Mouse (Mus musculus) A20 (cell line): ENCODE data around the gene Adcy9.

Experiments used
- DNase-seq: peaks from one replicate; pipeline ENCODE4 v3.0.0-alpha.2; 2011; ENCODE audit warnings: low read depth, low spot score

Gene Adcy9

GRCm38 (mm10) chr16:4320856-4321255, 99.4 kb downstream of the Adcy9 start:
- no peak for DNase-seq

- no peak for DNase-seq
Measured at GRCm38 (mm10) chr16:4318001-4318526, 102.2 kb downstream of the Adcy9 start.

DNA sequence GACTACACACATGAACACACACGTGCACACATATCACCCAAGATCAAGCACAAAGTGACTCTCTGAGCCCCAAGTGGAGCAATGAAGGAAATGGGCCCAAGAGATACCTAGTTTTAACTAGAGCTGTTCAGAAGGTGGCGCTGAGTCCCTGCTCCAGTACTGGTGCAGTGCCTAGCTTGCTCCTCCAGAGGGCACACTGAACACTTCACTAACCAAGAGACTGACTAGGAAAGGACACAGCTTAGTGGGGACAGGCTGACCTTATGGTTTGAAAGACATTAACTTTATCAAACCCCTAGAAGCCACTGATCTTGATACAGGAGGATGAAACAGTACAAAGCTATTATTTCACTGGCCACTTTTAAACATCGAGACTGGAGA, 104.2 kb downstream of the Adcy9 start:
- DNase-seq, result peak; percentile 88

GRCm38 (mm10) chr16:4315352-4316093, 104.8 kb downstream of the Adcy9 start:
- no peak for DNase-seq

- no peak for DNase-seq
Measured at GRCm38 (mm10) chr16:4314891-4315290, 105.4 kb downstream of the Adcy9 start.

- DNase-seq, result no peak
Measured at GRCm38 (mm10) chr16:4312018-4312417, 108.3 kb downstream of the Adcy9 start.

DNA sequence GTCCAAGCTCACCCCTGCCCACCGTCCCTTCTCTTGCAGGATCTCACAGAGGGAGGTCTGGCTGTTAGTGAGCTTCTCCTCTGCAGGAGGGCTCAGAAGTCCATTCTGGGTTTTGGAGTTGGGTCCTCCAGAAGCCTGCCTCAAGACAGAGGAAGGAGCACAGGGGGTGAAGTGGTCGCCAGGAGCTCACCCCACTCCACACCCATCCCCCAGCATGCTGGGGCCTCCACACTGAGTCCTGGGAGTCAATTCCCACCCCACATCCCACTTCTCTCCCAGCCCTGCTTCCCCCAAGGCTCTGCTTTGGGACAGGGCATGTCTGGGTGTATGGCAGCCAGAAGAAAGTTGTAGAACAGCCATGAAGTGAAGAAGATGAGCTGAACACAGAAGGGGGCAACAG, 108.7 kb downstream of the Adcy9 start:
- DNase-seq, result no peak

DNA sequence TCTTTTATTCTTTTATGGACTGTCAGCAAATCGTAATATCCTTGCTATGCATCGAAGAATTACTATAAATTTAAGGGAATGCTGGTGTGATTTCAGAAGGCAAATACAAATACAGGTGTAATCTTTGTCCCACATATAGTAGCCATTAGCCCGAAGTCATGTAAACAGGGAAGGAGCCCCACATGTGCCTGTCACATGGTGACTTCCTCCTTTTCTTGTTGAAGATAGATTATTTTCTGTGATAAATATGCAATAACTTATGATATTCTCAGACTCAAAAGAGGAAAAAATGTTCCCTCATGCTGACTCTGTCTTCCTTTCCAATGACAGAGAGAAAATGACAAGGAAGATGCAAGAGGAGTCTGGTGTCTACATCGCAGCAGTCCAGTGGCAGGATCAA, 112.5 kb downstream of the Adcy9 start:
- no peak for DNase-seq

DNA sequence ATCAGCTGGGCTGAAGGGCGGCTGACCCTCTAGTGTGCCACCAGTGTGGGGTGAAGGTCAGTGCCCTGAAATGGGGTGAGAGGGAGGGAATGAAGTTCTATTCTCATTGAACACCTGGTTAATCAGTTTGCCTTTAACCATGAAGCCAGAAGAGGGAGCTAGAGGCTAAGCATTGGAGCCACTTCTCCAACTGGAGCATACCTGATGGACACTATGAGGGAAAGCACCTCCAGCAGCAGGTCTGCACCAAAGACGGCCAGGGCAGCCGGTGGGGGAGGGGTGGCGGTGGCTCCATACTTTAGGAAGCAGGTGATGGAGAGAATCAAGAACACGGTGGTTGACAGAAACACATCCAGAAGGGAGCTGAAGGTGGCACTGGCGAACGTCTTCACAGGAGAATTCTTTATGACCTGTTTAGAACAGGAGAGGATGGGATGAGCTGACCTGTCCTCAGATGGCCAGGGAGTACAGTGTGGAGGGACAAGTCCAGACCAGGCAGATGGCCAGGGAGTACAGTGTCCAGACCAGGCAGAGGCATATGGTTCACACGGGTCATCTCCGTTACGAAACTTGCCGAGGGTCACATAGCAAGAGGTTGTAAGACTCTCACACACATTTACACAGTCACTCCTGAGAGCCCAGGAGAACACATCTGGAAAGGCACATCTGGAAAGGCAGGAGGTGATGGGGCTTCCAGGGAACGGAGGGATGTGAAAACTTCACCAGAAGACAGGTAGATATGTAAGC, 115.9 kb downstream of the Adcy9 start:
- peak; percentile 66 for DNase-seq

DNA sequence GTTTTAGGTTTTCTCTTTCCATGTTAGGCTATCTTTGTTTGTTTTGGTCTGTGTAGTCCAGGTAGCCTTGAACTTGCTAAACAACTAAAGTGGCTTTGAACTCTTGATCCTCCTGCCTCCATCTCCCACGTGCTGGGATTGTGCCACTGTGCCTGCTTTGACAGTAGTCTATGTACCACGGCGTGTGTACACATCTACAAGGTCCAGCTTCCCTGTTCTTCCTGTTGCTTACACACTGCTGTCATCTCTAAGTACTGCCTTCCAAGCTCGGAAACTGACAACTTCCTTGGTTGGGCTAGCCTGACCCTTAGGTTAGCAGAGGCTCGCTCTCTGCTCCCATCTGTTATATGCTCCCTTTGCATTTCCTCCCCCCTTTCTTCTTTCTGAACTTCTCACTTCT, 116.7 kb downstream of the Adcy9 start:
- peak; percentile 49 for DNase-seq

GRCm38 (mm10) chr16:4300280-4300679, 120.0 kb downstream of the Adcy9 start:
- no peak for DNase-seq

DNA sequence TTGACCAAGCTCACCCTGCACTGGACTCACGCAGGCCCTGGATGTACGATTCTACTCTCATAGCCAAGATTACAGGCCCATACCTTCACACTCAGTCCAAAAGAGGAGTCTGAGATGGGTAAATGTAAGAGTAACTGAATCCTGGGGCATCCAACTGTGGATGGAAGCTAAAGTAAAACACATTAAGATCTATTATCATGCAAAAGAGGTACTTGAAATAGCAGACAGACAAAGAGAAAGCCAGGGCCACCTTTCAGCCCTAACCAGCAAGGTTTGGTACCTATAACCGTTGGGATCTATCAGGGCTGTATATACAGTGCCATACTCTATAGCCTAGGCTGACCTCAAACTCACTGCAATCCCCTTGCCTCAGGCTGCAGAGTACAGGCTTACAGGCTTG, 127.0 kb downstream of the Adcy9 start:
- no peak for DNase-seq

DNA sequence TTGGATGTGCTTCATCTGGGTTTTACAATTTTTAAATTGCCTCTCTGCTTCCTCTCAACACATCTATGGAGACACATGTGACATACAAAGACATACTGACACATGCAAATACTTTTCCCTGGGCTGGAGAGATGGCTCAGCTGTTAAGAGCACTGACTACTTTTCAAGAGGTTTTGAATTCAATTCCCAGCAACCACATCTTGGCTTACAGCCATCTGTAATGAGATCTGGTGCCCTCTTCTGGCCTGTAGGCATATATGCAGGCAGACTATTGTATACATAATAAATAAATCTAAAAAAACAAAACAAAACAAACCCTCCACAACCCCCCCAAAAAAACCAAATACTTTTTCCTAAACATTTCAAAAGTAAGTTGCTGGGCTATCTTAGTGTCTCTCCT, 130.8 kb downstream of the Adcy9 start:
- DNase-seq, result peak; percentile 49

GRCm38 (mm10) chr16:4286593-4286992, 133.7 kb downstream of the Adcy9 start:
- no peak for DNase-seq

DNA sequence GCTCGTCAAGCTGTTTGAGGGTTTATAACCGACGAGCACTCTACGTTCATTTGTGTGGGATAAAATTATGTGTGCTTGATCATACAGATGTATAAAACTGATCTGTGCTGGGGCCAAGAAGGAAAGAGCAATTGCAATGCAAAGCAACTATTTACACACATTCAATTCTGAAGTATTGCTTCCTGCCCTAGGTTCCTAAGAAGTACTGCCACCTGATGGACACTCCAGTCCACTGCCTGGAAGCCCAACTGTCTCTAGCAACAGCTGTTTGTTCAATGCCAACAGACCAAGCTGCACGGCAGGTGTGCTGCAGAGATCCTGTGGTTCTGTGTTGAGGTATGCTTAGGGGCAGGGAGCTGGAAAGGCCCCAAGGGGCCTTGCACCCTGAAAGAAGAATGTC, 135.0 kb downstream of the Adcy9 start:
- peak; percentile 78 for DNase-seq

- DNase-seq, result no peak
Measured at GRCm38 (mm10) chr16:4283267-4283851, 136.9 kb downstream of the Adcy9 start.

DNA sequence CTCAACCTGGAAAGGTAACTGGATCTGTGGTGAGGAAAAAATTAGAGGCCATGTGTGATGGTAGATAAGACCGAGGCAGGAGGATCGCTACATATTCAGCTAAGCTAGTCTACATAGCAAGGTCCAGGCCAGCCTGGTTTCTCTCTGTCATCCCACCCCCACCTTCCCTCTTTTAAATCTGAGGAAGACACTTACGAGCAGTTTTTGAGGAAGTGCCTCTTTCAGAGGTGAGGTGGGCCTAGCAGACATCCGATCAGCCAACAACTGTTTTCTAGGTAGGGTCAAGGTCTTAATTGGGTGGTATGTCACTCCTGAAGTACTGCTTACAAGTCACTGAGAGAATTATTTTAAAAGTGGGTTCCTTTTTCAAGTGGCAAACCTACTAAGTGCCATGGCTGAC, 138.8 kb downstream of the Adcy9 start:
- peak; percentile 33 for DNase-seq

DNA sequence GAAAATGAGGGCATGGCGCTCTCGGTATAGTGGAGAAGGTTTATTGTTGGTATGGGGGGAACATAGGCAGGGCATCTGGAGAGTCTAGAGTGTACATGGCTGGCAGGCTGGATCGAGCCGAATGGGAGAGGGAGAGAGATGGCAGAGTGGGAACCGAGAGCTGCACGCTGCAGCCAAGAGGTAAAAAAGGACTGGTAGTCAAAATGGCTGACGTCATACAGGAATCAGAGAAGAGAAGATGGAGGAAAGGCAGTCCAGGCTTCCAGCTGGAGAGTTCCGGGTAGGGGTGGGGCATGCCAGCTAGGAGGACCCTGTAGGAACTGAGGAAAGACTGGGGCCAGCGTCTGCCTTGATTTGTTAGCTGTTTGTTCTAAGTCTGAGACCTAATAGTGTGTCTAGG, 139.3 kb downstream of the Adcy9 start:
- no peak for DNase-seq

- no peak for DNase-seq
Measured at GRCm38 (mm10) chr16:4279601-4280000, 140.7 kb downstream of the Adcy9 start.

DNA sequence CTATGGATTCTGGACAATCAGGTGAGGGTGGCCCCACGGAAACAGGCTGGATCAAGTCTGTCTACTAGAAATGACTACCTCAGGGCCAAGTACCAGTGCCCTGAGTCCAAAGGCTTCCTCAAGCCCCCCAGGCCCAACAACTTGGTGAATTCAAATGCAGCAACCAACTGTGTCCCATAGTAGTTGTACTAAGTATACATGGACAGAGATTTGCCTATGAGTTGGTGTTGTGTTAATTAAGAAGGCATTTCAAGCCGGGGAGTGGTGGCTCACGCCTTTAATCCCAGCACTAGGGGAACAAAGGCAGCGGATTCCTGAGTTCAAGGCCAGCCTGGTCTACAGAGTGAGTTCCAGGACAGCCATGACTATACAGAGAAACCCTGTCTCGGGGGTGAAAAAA, 143.7 kb downstream of the Adcy9 start:
- no peak for DNase-seq

GRCm38 (mm10) chr16:4276151-4276550, 144.1 kb downstream of the Adcy9 start:
- no peak for DNase-seq

DNA sequence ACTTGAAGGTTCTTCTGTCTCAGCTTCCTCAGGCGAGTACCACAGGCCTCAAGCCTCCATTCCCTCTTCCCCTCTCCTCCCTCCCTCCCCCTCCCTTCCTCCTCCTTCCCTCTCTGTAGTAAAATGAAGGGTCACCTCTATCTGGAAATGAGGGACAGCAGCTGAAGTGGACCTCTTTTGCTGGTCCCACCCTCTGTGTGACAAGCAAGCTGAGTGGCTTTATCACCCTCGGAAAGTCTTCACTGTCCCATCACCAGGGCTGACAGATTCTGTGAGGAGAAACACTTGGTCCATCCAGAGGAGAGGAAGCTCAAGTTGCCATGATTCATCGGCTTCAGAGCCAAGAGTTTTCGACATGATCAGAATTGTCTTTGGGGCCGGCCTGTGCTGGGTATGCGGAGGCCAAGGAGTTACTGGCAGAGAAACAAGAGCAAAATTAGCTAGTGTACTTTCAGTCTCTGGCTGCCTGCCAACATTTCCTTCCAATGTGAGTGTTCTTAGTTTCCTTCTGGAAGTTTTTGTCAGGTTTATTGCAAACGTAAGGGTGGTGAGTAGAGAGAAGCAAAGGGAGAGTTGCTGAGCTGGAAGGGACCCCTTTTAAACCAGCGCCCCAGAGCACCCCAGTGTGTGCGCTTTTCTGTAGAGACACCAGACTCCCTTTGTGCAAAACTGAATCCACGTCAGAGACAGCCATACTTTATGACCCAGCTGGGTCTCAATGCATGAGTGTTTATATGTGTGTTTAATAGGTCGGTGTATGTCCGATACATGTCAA, 146.4 kb downstream of the Adcy9 start:
- DNase-seq, result no peak
